Mouse (Mus musculus): ENCODE data around the gene Tff3.

DNA sequence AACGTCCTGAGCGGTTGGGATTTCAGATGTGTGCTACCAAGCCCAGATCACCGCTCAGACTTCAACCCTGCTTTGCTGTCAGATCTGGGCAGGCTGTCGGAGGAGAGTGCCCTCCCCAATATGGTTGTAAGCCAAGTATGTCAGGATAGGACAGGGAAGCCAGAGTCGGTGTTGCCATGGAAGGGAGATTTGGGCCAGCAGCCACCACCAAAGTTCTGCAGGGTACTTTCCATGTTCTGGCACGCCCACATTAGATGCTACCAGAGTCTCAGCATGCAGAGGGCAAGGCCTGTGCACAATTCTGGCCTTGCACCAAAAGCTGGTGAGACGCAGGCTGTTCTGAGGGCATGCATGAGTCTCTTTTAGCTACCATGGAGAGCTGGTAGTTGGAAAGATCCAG, 43.2 kb downstream of the Tff3 start:
- no peak for TF ChIP-seq EP300 (IDR thresholded peaks at IDR 0.05)
- no peak for TF ChIP-seq CTCF (IDR thresholded peaks at IDR 0.05)
